Mouse (Mus musculus) stomach, embryonic 15.5 days (tissue): Measurements from ENCODE around the gene Grik4. TPM values are rescaled to one million over a fixed set of nuclear protein-coding genes. Genes with fewer than 3 reads are reported as not detected.

ENCODE experiments used
- microRNA-seq: library from miRNA; unstranded; fragments of <30 nt; microRNA quantifications from one replicate; pipeline ENCODE4, GENCODE M21; 2016
- polyA plus RNA-seq: library from polyadenylated mRNA; unstranded; fragments of >200 nt; fragmentation: Nextera tagmentation; extraction: Ambion mirVana; gene quantifications from 2 replicates; pipeline ENCODE4 v1.2.1, GENCODE M21; 2015

Gene Grik4
- polyA plus RNA-seq, 1 experiment from 2014 or later, result 1.1 TPM

Small RNAs within 50 kb of the gene (microRNA-seq; reads per million reads assigned to microRNA genes)
- gene Gm27509, result not detected

Other genes starting within 250 kb of the Grik4 start
- 12.5 and 14.0 TPM in 2 replicates for gene Arhgef12, start 162.7 kb upstream of the Grik4 start, polyA plus RNA-seq
- 3.6 and 4.9 TPM in 2 replicates for gene Tmem136, start 172.1 kb upstream of the Grik4 start, polyA plus RNA-seq